Mouse (Mus musculus) spleen, adult 12 weeks (tissue): ENCODE measurements around the gene 4931428L18Rik.

ENCODE experiments used
- DNase-seq: peaks from one replicate; pipeline ENCODE4 v3.0.0; 2022; ENCODE audit warnings: low spot score

Gene 4931428L18Rik

DNA sequence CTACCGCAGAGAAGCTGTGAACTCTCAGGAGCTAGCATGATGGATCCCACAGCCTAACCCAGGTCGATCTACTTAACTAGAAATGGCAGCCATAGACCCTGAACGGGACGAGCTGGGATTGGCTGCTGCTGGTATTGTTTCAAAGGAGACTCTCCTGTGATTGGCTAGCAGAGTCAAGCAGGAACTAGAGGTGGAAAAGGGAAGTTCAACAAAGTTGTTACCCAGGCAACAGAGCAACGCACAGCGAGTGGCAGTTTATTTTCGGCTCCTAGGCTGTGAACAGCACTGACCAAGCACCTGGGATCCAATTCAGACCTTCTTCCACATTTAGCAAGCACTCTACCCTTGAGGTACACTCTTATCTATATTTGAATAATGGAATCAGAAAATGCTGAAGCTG, at the start of gene 4931428L18Rik, which contains the start of gene Pih1d3:
TSS of gene 4931428L18Rik (minus strand) at position 121 of the 400 bp plus-strand sequence.
TSS of gene Pih1d3 (plus strand) at position 275 of the 400 bp plus-strand sequence.
- no peak for DNase-seq

DNA sequence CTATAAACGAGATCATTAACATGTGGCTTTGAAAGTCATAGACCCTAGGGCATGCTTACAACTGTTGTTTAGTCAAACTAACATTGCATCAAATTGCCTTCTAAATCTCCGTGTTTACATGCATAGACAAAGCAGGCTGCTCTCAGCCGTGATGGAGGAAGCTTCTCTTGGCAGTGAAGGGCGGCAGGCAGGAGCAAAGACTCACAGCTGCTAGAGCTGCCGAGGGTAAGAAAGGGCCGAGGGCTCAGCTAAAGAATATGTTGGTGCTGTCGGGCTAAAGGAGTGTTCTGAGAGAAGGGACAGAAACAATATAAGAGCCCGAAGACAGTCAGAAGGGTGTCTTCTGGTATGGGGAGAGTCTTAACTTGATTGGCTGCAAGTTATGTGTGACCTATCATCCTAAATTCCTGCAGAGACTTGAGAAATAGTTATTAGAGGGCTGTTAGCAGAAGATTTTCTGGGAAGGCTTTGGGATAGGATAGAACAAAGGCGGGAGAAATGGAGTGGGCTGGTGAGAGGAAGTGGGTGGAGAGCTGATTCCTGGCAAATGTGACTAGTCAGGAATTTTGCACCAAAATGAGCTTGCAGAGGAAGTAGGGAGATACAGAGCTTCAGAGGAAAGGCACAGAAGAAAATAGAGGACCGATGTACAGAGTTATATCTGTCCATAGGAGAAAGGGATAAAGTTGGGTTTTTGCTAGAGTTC, 37.9 kb upstream of the 4931428L18Rik start:
- no peak for DNase-seq

DNA sequence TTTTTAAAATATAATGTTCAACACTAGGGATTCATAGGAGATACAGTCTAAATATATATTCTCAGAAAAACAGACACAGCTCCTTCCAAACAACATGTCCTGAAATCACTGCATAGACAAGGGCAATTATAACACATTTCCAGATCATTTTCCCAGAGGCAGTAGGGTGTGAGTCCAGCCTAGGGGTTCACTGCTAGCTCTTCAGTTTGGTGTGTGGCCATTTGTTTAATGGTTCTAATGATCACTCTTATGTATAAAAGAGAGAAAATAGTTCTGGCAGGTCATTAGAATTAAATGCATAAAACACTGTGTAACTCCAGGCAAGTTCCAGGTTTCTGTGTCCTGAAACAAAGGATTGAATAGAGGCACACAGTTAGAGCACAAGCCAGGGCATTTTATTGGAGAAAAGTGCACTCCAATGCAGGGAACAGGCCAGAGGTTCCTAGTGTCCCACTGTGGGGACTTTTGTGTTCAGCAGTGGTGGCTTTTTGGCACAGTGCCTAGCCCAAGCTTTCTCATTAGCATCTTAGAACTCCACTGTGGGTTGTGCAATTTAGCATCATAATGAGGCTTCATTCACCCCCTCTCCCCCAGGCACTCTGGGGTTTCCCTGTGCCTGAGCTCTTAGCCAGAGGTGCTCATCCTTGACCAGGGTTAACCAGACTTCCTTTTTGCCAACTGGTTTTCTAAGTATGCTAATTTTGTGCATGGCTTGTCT, 11.0 kb upstream of the 4931428L18Rik start:
- DNase-seq, result no peak

DNA sequence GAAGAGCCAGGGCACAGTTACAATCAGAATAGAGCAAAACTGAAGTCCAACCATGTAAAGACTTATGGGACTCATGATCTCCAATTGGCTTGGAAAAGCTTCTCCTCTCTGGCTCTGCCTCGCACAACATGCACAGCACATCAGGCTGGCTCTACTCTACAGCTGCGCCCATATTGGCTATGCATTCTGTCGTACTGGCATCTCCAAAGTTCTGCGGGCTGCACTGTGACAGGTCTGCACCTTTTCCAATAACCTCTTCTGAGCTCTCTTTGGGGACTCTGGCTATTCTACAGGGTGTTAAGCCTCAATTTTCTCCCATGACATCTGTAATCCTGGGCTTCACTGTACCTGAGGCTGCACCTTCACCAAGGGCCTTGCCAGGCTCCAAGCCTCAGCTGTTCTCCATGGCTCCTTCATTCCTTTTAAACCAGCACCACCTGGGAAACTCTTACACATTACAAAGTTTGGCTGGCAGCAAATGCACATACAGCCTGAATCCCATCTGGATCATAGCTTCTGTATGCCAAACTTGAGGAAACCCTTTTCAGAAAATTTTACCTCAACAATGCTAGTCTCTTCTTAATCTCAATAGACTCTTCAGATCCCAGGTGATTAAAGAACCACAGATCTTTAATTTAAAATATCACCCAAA, 1.8 kb downstream of the 4931428L18Rik start:
- no peak for DNase-seq

GRCm38 (mm10) chr1:31214831-31215230, 7.7 kb downstream of the 4931428L18Rik start:
- DNase-seq, result no peak

- no peak for DNase-seq
Observed at GRCm38 (mm10) chr1:31210144-31210543, 12.3 kb downstream of the 4931428L18Rik start.

GRCm38 (mm10) chr1:31205770-31206169, 16.7 kb downstream of the 4931428L18Rik start:
- no peak for DNase-seq

DNA sequence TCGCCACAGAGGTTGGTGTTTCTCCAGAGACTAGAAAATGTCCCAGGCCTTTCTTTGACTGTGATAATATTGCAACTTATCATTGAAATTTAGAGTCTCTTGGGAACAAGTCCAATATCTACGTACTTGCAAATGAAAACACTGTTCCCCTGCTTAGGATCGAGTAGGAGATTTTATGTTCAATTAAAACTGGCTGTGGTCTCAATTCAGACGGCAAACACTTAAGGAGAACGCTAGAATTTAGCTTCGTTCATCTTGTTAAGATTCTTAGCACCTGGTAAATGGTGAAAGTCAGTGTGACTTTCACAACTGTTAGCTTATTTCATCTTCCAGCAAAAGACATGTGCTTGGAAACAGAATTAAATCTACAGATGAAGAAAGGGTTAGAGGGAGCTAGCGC, 17.1 kb downstream of the 4931428L18Rik start:
- DNase-seq, result no peak

DNA sequence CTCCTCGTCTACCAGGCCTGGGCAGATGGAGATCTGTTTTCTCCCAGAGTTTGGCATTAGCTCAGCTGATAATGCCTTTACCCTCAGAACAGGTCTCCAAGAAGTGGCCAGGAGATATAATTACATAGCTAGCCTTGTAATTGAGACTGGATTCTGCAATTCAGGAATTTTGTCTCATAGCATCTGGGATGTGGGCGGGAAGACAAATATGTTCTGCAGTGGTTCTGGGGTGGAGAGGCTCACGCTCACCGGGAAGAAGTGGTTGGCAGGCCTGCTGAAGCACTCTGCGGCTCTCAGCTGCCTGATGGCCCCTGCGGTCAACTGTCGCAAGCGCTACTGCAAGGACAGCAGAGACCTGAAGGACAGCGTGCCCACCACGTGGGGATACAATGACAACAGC, 18.7 kb downstream of the 4931428L18Rik start:
- DNase-seq, result no peak

GRCm38 (mm10) chr1:31196959-31197358, 25.5 kb downstream of the 4931428L18Rik start:
- no peak for DNase-seq

- no peak for DNase-seq
Observed at GRCm38 (mm10) chr1:31195633-31196032, 26.9 kb downstream of the 4931428L18Rik start.

GRCm38 (mm10) chr1:31190237-31190866, 32.1 kb downstream of the 4931428L18Rik start:
- no peak for DNase-seq

GRCm38 (mm10) chr1:31178264-31178663, 44.2 kb downstream of the 4931428L18Rik start:
- no peak for DNase-seq

GRCm38 (mm10) chr1:31176101-31176500, 46.4 kb downstream of the 4931428L18Rik start, which contains the start of gene Lgsn:
TSS of gene Lgsn (plus strand) at chr1:31176401.
- no peak for DNase-seq

- no peak for DNase-seq
Observed at GRCm38 (mm10) chr1:31175401-31175800, 47.1 kb downstream of the 4931428L18Rik start.

DNA sequence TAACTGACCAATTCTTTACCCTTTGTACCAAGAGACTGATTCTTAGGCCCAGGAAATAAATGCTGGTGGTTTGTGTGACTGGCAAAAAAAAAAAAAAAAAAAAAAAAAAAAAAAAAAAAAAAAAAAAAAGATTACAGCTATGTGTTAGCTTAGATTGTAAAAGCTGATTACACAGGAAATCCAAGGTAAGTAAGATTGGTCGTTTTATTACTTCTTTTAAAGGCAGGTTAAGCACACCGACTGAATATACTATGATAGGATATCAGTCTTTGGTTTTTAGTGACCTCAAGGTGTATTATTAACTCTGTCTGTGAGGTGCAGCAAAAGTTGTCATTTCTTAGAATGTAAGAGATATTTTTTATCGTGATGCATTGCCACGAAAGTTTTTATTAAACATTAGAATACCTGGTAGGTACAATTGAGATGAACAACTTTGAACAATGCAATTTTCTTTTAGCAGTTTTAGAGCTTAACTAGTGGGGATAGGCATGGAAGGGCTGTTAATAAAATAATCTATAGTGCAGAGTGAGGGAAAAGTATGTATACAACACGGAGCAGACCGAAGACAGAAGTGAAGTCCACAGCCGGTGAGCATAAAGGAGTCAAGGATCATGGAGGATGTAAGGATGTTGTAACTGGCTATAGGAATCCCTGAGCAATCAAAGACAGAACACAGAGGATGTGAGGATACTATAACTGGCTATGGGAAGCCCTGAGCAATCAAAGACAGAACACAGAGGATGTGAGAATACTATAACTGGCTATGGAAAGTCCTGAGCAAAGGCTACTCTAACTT, 57.0 kb downstream of the 4931428L18Rik start:
- DNase-seq, result no peak

DNA sequence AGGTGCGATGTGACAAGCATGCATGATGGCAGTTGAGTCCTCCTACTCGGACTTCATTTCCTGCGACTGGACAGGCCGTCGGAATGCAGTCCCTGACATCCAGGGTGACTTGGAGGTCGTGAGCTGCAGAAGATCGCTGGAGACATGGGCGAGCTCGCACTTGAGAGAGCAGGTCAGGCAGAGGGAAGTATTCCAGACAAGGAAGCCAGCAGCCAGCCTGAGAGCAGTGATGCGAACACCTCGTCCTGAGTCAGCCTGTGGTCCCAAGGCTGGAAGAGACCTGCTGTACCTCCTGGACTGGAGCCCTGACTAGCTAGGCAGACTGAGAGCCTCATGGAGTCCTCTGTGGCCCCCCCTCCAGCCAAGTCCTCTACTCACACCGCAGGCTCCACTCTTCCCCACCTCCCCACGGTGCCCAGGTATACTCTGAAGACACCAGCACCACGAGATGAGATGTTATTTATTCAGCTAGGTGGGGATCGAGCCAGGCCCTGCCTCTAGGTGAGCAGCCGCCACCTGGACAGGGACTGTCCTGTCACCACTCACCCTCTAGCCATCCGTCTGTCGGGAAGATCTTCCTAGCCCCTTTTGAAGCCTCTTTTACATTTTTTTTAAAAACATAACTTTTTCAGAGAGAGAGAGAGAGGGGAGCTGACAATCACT, 57.8 kb downstream of the 4931428L18Rik start:
- DNase-seq, result no peak

- no peak for DNase-seq
Observed at GRCm38 (mm10) chr1:31156884-31157283, 65.6 kb downstream of the 4931428L18Rik start.

GRCm38 (mm10) chr1:31156185-31156584, 66.3 kb downstream of the 4931428L18Rik start:
- no peak for DNase-seq

DNA sequence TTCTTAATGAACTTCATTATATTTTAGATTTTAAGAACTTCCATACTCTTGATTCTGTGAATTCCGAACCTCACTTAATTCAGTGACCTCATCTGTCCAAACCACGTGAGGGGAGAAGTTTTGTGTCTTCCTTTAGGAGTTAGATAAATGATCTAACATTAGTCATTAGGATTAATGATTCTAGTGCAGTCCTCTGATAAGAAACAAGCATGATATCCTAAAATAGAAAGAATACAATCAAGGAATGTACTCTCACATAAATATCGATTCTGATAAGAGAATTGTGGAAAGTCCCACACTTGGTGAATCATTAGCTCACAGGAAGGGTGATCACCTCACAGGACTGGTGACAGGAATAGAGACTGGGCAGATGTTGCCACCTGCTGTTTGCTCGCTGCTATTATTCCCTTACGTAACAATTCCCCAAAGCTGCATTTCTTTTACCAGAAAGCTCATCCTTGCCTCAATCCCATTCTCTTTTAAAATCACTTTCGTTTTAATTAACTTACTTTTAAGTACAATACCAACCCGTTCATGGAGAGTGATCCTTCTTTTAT, 68.6 kb downstream of the 4931428L18Rik start:
- DNase-seq, result no peak
